Mouse (Mus musculus): ENCODE measurements around the gene Etnk2.

Gene Etnk2

DNA sequence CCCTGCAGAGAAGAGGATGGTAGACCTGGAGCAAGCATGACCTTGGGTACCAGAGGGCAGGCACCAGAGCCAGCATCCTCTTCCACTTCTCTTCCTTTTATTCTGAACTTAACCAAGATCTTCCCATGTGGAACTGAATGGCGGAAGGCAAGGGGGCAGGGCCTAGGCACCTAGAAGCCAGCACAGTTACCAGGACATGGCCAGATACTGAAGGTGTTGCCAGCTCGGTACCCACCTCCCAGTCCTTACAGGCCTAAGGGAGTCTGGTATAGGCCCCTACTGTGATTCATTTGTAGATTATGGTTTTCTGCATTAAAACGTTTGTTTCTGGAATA, 16.6 kb downstream of the Etnk2 start:
- intact Hi-C loops (cut with DNase I), result loop anchor here (10.0 kb wide), 1 partner anchor 115 kb away; no protein-coding TSS in a partner anchor

DNA sequence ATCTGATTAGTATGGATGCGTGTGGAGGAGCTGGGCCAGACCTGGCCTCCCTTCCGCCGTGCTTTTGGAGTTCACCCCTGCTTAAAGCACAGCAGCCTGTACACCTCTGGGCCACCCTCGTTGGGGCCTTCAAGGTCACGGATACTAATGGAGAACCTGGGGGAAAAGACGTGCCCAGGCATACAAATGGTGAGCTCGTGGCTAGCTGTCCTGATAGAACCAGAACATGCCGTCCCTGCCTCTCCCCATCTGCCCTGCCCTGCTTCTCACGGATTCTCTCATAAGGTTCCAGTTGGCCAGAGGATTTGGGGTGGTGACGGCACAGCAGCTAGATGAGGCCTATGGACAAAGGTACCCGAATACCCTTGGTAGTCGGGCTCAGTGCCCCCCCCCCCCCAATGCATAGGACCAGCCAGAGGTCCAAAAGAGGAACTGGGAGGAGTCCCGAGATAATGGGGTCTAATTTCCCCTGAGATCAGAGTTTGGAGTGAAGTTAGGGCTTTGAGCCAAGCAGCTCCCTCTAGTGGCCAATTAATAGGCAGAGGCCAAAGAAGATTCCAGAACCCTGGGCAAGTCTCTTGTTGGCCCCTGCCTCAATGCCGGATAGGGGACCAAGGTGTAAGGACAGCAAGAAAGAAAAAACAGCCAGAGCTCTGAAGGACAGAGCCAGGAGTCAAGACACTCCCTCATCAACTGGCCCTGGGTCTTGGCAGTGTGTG, 17.1 kb downstream of the Etnk2 start:
- intact Hi-C loops (cut with DNase I), result loop anchor here (10.0 kb wide), 1 partner anchor 114 kb away; no protein-coding TSS in a partner anchor

DNA sequence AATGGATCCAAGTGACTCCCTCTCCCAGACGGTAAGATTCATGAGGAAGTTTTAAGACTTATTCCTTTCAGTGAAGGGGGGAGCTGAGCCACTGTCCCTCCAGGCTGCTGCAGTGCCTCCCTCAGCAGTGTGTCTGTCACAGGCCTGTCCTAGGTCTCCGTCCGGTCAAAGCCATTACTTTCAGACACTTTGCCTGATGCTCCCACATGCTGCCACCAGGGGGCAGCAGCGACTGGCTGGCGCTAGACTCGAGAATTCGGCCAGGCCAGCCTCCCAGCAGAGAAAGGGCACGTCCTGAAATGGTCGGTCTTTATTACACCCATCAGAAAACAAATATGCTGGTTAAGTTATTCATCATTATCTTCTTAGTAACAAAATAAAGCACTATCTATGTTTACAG, 18.6 kb downstream of the Etnk2 start:
- intact Hi-C loops (cut with DNase I), result loop anchor here (2.0 to 10.0 kb wide), 2 partner anchors 113 to 229 kb away; partner anchors contain the start of gene Snrpe

DNA sequence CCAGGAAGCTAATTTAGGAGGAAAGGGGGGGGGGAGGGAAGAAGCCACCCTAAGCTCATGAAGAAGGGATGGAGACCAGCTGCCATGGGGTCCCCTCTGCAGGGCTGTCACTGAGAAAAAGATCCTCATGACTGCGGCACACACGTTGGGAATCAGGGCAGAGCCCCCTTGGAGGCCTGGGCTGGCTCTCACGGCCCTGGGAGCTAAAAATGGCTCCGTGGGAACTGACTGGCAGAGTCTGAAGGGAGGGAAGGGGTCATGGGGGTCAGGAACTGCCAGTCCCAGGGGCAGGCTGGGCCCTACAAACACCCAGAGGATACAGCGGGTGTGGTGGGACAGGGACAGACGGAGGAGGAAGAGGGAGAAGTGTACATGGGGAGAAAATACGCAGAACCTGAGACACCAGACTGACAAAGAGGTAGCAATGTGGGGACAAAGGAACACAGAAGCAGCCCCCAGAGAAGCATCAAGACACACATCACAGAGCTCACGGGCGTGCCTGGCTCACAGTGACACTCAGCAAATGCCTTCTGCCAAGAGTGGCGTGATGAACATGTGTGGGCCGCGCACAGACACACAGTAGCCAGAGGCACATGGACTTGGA, 19.3 kb downstream of the Etnk2 start:
- intact Hi-C loops (cut with DNase I), result loop anchor here (2.0 to 10.0 kb wide), 2 partner anchors 112 to 228 kb away; partner anchors contain the start of gene Snrpe

DNA sequence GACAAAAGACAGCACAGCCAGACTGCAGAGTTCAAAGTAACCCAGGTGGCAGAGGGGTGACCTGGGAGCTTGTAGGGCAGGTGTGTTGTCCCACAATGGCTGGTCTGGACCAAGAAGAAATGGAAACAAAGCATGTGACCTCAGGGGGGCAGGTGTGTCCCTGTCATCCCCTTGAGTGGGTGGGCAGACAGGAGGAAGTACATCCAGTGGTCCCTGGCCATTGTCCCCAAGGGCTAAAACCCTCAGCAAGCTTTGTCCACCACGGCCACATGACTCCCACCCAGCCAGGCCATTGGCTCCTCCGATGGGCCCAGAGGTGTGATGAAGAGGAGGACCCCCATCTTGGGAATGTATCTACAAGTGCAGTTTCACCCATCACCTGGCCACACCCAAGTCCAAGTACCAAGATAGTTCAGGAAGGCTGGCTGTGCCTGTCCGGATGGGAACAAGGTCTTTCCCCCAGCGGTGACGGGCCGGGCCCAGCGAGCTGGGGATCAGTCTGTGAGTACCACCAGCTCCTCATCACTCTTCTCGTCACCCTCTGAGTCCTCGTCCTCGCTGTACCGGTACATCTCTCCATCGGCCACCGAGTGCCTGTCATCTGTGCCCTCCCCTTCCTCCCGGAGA, 19.9 kb downstream of the Etnk2 start:
- intact Hi-C loops (cut with DNase I), result loop anchor here (2.0 to 10.0 kb wide), 2 partner anchors 112 to 228 kb away; partner anchors contain the start of gene Snrpe

DNA sequence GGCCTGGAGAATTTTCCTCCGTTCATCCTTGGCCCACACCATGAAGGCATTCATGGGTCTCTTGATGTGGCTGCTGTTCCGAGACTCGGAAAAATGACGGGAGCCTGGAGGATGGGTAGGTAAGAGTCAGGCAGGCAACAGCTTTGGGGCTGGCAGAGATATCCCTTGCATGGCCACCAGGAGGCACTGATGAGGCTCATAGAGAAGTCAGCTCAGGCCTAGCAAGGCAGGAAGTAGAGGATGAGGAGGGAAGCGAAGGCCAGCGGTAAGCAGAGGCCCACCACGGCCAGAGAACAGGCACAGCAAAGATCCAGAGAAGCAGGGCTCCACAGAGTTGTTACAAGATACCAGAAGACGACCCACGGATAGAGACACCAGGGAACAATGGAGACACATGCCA, 22.1 kb downstream of the Etnk2 start:
- intact Hi-C loops (cut with DNase I), result loop anchor here (5.0 to 10.0 kb wide), 2 partner anchors 37 to 109 kb away; partner anchors contain the start of gene Sox13

DNA sequence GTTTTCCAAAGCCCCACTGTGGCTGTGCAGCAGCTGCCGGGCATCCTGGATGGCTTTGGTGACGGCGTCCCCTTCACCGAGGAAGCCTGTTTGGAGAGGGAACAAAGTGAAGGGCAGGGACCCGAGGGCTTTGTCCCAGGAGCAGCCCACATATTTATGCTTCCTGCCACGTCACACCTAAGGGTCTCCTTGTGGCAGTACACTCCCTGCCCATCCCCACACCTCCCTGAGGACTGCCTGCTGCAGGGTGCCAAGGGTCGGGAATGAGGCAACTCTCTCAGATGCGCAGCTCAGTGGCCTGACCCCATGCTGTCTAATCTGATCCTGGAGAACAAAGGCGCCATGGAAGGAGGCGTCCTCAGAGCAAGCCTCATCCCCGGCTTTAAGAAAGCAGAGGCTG, 22.8 kb downstream of the Etnk2 start:
- intact Hi-C loops (cut with DNase I), result loop anchor here (5.0 to 10.0 kb wide), 2 partner anchors 36 to 109 kb away; partner anchors contain the start of gene Sox13

DNA sequence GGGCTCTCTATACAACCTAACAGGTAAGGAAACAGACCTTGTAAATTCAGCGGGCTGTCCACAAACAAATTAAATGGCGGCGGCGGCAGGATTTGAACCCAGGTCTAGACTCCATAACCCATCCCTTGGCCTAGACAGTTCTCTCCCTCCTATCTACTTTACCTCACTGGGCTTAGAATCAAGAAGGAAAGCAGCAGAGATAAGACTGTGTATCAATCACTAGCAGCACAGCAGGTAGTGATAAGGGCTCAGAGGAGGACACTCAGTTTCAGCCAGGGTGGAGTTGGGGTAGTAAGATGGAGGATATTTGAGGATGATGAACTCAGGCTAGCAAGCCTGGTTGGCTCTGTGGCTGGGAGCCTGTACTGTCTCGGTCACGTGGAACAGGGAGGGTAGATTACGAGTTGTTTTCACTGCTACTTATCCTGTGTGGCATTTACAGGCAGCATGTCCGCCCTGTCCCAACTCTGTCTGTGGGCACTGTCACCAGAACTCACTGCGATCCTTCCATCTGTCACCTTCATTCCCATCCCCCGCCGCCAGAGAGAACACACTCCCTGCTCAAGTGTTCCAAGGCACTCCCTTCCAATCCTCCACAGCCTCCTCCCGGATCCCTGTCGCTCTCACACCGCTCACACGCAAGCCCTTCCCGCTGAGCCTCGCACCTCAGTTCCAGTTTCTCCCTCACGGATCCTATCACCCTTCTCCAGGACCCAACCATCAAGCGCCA, 24.3 kb downstream of the Etnk2 start:
- intact Hi-C loops (cut with DNase I), result loop anchor here (5.0 to 10.0 kb wide), 2 partner anchors 35 to 107 kb away; partner anchors contain the start of gene Sox13

DNA sequence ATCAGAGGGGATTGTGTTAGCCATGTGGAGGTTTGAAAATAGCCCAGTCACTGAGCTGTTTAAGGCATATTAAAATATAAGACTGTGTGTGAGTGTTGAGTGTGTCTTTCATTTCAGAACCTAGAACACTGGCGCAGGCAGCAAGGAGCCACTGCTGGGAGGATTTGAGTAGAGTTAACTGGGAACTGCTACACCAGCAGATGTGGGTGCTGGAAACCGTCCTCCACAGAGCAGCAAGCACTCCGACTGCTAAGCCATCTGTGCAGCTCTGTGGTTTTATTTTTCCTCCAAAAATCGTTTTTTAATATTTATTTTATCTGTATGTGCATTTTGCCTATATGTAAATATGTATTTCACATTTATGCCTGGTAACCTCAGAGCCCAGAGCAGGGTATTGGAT, 31.3 kb downstream of the Etnk2 start:
- intact Hi-C loops (cut with DNase I), result no loop called here

DNA sequence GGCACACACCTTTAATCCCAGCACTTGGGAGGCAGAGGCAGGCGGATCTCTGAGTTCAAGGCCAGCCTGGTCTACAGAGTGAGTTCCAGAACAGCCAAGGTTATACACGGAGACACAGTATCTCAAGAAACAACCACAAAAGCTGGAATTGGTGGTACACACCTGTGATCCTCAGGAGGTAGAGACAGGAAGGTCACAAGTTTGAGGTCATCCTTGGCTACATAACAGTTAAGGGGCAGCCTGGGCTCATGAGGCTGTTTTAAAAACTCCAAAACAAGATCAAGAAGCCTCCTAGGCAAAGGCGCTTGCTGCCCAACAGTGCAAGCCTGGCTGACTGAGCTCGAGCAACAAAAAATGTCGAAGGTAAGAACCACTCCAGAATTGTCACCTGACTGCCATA, 33.3 kb downstream of the Etnk2 start:
- intact Hi-C loops (cut with DNase I), result no loop called here

DNA sequence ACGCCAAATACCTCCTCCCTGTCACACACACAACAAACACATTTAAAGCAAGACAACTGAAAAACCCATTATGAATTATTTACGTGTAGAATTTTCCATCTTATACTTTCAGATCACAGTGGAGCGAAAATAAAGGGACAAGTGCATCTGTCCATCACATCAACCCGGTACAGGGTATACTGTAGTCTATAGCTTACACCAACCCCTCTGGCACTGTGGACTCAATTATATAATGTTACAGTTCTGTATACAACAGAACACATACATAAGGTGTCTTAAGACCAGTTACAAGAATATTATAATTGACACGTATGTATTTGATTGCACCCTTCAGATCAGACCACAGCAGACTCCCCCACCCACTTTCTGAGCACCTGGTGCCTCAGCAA, 33.7 kb downstream of the Etnk2 start:
- intact Hi-C loops (cut with DNase I), result no loop called here

DNA sequence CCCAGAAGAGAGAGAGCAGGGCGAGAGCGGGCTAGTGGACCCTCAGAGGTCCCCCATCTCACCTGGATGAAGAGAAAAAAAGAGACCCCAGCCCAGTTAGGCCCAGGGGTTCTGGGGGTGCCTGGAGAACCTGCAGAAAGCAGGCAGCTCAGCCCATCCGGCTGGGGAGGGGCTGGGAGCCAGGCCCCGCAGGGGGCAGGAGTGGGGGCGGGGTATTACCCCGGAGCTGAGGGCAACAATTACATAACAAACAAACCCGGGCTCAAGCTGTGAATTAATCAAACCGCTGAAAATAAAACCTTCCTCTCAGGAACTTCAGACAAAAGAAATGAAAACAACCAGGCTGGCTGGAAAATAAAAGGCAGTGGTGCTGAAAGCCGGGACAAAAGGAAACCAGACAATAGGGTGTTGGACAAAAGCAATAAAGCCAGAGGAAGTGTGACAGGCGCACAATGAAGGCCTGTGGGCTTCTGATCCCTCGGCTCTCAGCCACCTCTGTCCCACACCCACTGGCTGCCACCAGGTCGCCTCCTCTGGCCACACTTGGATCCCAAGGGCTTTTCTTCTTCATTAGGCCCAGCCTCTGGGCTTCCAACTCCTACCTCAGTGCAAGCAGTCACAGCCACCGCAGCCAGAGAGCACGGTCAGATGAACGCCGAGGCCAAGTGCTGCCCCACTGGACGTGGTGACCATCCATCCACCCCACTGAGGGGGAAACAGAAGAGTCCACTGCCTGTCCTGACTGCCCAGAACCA, 34.3 kb downstream of the Etnk2 start:
- intact Hi-C loops (cut with DNase I), result no loop called here

DNA sequence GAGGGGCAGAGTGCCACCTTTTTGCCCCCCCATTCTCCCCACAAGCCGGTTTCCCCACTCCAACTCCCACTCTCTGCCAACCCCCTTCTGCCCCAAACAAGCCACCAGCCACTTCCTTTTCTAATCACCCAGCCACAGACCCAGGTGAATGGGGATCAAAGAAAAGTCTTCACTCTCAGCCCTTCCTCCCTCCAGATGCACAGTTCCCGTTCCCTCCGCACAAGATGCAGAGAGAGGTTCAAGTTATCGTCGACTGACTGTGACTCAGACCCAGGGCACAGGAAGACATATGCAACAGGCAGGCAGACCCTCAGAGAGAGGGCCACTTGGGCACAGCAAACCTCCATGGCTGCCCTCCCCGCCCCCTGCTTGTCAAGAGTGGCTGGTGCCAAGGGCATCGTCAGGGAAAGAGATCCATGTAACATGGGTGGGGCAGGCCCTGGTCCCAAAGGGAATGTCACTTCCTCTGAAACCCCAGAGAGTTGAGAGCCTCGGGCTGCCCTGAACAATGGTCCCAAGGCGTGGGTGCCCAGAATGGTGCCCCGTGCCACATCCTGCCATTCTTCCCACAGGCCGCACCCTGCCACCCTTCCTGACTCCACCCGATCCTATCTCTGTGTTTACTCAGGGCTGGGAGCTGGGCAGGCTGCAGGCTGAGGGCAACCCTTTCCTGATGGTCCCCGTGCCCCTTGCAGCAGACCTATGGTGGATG, 36.8 kb downstream of the Etnk2 start:
- intact Hi-C loops (cut with DNase I), result no loop called here

DNA sequence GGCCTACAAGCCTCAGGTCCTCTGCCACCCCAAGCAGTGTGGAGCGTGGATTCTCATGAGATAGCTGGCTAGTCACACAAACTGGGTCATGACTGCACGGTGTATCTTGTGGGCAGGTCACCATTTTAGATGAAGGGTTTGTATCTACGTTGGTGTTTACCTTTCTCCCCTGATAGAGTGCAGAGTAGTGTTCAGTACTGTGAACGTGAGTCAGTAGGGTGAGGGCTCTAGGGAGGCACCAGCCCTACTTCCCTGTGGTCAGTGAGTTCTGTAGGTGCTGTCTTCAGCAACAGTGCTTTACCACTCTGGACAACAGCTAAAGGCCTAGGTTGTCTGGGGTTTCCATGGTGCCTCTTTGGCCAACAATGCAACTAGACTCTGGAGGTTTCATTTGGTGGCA, 40.6 kb downstream of the Etnk2 start:
- intact Hi-C loops (cut with DNase I), result no loop called here

DNA sequence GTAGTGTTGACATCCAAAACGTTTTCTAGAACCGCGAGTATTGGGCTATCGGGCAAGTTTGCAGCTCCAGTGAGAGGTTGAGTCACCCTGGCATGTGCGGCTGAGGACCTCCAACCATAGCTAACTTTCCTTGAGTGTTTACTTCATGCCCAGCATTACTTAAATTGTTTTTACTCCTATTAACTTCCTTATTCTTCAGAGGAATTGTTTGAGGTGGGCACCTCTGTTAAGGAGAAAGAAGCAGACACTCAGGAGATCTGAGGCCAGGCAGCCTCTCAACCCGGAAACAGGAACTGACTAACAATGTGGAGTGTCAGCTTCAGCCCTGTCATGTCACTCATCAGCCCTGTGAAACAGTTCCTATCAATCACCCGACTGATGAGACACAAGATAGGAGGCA, 43.2 kb downstream of the Etnk2 start:
- intact Hi-C loops (cut with DNase I), result no loop called here

DNA sequence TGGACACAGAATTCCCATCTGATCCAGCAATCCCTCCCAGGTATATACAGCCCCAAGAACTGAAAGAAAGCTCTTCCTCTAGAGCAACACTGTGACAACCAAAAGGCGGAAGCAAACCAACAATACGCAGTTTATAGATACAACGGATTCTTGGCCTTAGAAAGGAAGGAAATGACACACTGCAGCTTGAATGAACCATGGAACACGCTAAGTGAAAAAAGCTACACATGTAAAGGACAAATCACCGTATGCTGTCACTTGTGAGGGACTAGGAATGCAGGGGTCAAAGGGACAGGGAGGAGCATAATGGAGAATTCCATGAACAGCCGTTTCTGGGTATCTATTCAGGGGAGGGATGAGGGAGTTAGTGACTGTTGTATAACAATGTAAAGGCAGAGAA, 44.1 kb downstream of the Etnk2 start:
- intact Hi-C loops (cut with DNase I), result no loop called here

DNA sequence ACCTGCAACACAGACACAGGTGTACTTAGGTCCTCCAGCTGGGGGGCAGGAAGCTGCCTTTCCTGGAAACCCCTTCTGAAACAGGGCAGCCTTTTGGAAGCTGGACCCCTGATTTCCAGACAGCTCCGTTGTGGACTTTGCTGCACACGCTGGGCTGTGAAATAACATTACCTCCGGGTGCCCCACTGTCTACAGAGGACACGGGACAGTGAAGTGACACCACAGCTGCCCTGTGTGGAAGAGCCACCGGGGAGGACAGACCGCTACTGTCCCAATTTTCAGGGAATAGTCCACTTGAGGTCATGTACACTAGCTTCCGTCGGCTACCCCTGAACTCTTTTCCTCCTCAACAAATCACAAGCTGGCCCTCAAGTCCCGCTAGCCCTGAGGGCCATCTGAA, 44.9 kb downstream of the Etnk2 start:
- intact Hi-C loops (cut with DNase I), result no loop called here

DNA sequence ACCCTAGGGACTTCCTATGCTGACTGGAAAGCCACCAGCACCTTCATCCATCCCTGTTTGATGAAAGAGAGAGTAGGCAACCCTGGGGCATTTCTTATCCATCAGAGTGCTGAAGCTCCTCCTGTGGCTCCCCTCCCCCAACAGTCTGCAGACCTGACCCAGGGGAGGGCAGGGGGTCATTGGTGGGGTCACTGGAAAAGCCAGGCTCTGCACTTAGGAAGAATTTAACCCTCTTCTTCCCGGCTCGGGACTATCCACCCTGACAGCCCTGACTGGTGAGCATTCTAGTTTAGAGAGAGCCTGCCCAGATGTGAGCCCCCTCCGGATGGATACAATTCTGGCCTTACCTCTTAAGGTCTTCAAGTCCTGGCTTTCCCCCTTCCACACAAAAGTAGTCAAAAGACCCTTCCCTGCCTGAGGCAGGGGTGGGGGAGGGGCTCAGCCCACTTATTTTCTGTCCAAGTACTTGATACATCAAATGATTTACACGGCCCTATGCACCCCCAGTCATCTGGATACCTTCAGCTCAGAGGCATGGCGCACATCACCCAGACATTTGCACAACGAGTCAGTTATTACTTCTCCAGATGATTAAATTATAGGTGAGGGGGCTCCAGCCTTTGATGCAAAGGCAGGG, 45.6 kb downstream of the Etnk2 start:
- intact Hi-C loops (cut with DNase I), result no loop called here

DNA sequence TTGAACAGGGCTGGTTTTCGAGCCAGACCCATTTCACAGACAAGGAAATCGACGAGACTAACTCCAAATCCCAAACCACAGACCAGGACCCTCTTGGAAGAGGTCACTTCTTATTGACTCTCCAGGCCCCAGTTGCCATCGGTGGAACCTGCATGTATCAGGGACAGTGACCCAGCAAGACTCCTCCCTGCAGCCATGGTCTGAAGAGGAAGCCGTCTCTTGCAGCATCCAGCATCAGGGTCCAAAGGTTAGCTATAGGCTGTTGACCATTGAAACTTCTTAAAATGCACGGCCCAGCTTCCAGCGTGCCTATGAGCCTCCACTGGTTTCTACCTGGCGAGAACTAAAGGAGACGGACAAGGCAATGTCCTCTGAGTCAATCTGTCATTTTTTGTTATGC, 46.4 kb downstream of the Etnk2 start:
- intact Hi-C loops (cut with DNase I), result no loop called here

Data from adrenal gland (tissue).